Mouse (Mus musculus): ENCODE measurements at regions not wholly inside any gene's neighbourhood (a gene's known extent, or its start where the extent isn't known, plus 50 kb on each side); places are given as distances from the start of the nearest gene placed in this dataset.

DNA sequence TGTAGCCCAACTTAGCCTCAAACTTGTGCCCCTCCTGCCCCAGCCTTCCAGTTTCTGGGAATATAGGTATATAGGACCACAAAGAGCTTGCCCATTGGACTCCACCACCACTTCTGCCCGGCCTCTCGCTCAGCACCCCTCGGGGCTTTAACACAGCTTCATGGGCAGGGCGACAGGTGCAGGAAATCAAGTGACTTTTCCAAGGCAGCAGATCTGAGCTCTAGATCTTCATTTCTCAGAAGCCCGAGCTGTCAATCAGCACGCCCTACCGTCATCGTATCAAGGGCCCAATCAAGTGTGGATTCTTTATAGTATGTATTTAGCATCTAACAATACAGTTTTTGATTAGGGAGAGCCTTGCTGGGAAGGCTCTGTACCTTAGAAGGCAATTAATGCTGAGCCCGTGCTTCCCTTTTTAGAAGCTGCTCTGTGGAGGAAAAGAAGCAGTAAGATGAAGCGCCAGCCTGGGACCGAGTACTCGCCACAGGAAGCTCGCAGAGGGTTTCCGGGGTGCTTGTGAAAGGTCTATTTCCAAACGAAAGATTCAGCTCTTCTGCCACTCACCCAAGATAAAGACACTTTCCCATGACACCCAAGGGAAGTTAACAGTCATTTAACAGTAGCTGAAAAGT, 56.9 kb upstream of the E2f3 start:
- no peak for DNase-seq

- no peak for DNase-seq
These were observed 55.8 kb upstream of the E2f3 start for GRCm38 (mm10) chr13:30041501-30042295.

DNA sequence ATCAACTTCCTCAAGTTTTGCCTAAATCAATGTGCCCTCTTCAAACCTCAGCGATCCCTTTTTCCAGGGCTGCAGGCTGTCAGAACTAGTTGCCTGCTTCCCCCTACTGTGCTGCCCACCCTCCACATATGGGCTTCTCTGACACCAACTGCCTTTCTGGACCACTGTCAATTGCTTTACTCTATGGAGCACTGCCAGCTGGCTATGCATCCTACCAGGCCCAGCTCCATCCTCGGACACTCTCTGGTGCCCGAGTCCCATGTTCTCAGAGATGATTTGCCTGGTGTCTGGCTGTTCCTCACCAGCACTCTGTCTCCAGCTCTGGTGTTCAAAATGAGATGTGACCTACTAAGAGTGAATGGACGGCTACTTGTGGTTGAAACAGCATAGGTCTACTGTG, 54.4 kb upstream of the E2f3 start:
- DNase-seq: peak; percentile 95 to 97

DNA sequence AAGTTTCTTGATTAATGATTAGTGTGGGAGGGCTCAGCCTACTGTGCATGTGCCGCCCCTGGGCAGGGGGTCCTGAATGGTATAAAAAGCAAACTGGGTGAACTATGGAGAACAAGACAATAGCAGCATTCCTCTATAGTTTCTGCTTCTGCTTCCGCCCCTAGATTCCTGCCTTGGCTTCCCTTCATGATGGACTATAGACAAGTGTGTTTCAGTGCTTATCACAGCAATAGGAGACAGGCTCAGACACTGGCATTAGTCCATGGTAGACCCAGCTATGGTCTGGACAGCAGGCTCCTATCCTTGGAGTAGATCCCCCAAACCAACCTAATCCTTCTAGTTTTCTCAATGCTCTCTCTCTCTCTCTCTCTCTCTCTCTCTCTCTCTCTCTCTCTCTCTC, 53.9 kb upstream of the E2f3 start:
- DNase-seq: peak; percentile 60 to 63

GRCm38 (mm10) chr13:30036561-30036960, 50.7 kb upstream of the E2f3 start:
- DNase-seq: no peak

- no peak for DNase-seq
These were observed 50.2 kb upstream of the E2f3 start for GRCm38 (mm10) chr13:30036071-30036470.

Data from cerebellum, postnatal 10 days (tissue).